Mouse (Mus musculus): ENCODE measurements around the gene Psmf1.
A peak's percentile ranks its signal among the peaks of the same experiment; 100 is the strongest.

Gene Psmf1

GRCm38 (mm10) chr2:151738460-151738859 is 5.5 kb downstream of the Psmf1 start:
- no peak for DNase-seq (ENCODE audit: extremely low read depth, insufficient read length, low spot score)

- DNase-seq (ENCODE audit: extremely low read depth, insufficient read length, low spot score) = no peak
These were observed 8.6 kb downstream of the Psmf1 start for GRCm38 (mm10) chr2:151735422-151735821.

GRCm38 (mm10) chr2:151733151-151733865 is 10.7 kb downstream of the Psmf1 start:
- no peak for DNase-seq (ENCODE audit: extremely low read depth, insufficient read length, low spot score)

GRCm38 (mm10) chr2:151724094-151724493 is 19.9 kb downstream of the Psmf1 start:
- no peak for DNase-seq (ENCODE audit: extremely low read depth, insufficient read length, low spot score)

GRCm38 (mm10) chr2:151716318-151717055 is 27.5 kb downstream of the Psmf1 start:
- no peak for DNase-seq (ENCODE audit: extremely low read depth, insufficient read length, low spot score)

- no peak for DNase-seq (ENCODE audit: extremely low read depth, insufficient read length, low spot score)
These were observed 28.5 kb downstream of the Psmf1 start for GRCm38 (mm10) chr2:151715526-151715925.

- no peak for DNase-seq (ENCODE audit: extremely low read depth, insufficient read length, low spot score)
These were observed 31.3 kb downstream of the Psmf1 start for GRCm38 (mm10) chr2:151712647-151713046.

- no peak for DNase-seq (ENCODE audit: extremely low read depth, insufficient read length, low spot score)
These were observed 41.2 kb downstream of the Psmf1 start for GRCm38 (mm10) chr2:151702851-151703190.

- DNase-seq (ENCODE audit: extremely low read depth, insufficient read length, low spot score) = no peak
These were observed 41.7 kb downstream of the Psmf1 start for GRCm38 (mm10) chr2:151702146-151702850.

GRCm38 (mm10) chr2:151701231-151702145 is 42.5 kb downstream of the Psmf1 start, which contains the start of gene Tmem74b:
Gene Tmem74b, plus strand, starts transcription at chr2:151702008.
- DNase-seq (ENCODE audit: extremely low read depth, insufficient read length, low spot score) = no peak

GRCm38 (mm10) chr2:151682976-151683375 is 61.0 kb downstream of the Psmf1 start:
- no peak for DNase-seq (ENCODE audit: extremely low read depth, insufficient read length, low spot score)

GRCm38 (mm10) chr2:151682357-151682756 is 61.6 kb downstream of the Psmf1 start:
- DNase-seq (ENCODE audit: extremely low read depth, insufficient read length, low spot score) = no peak

- no peak for DNase-seq (ENCODE audit: extremely low read depth, insufficient read length, low spot score)
These were observed 67.8 kb downstream of the Psmf1 start for GRCm38 (mm10) chr2:151676234-151676633.

- DNase-seq (ENCODE audit: extremely low read depth, insufficient read length, low spot score) = no peak
These were observed 73.0 kb downstream of the Psmf1 start for GRCm38 (mm10) chr2:151670968-151671329.

GRCm38 (mm10) chr2:151670026-151670967 is 73.7 kb downstream of the Psmf1 start:
- peak; percentile 11 for DNase-seq (ENCODE audit: extremely low read depth, insufficient read length, low spot score)

GRCm38 (mm10) chr2:151668433-151668832 is 75.6 kb downstream of the Psmf1 start, which contains the start of gene Rad21l:
Gene Rad21l, minus strand, starts transcription at chr2:151668533.
- DNase-seq (ENCODE audit: extremely low read depth, insufficient read length, low spot score) = no peak

Measured in 3134 (cell line).